Mouse (Mus musculus) bone marrow, adult 2 months (tissue): ENCODE results near the gene Gbp2b.

Experiments
- CTCF ChIP-seq: fragments of 200-500 bp; IDR thresholded peaks from 2 replicates; pipeline ENCODE4 v1.5.1; 2011; ENCODE audit warnings: low read length, control low read depth; ENCODE audit not compliant: control insufficient read depth, insufficient read depth
- POLR2A ChIP-seq: fragments of 200-500 bp; IDR thresholded peaks from 2 replicates; pipeline ENCODE4 v1.6.1; 2011; ENCODE audit warnings: low read depth, mild to moderate bottlenecking, control low read depth, low read length, borderline replicate concordance; ENCODE audit not compliant: control insufficient read depth

DNA sequence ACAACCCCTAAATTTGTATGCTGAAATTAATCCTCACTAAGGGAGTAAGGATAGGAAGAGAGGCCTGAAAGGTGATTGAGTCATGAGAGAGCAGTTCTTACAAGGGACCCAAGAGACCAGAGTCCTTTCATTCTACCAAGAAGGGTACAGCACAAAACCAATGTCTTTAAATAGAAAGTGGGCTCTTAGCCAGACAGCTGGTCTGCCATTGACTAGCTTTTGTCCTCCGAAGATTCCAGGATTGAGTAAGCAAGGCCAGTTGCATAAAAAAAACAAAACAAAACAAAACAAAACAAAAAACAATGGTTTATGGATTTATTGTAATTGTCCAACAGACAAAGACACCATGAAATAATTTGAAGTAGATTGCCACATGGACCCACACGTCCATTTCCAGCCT, 5.8 kb upstream of the Gbp2b start:
- TF ChIP-seq CTCF (no peak), POLR2A (no peak)
